Mouse (Mus musculus): ENCODE data around the gene Lypd1. TPM values are rescaled to one million over a fixed set of nuclear protein-coding genes. Genes with fewer than 3 reads are reported as not detected.
A peak's percentile ranks its signal among the peaks of the same experiment; 100 is the strongest.

Lypd1 gene
- polyA plus RNA-seq, 1 experiment, result 0.11 TPM

DNA sequence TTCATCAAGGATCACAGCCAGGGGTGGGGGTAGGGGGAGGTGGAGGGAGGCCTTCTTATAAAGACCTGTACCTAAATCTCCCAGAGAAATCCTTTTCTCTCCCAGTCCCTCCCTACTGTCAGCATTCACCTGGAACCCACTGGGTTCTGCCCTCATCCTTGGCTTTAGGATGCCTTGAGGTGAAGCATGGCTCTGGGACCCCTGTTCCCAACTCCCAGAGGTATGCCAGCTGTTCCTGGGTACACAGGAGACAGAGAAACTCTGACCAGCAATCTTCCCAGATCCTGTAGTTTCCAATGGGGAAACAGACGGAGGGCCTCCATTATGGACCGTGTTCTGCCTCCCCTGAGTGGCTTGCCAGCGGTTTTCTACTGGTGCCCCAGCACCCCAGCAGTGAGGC, 7.8 kb upstream of the Lypd1 start:
- no peak for TF ChIP-seq POLR2A (IDR thresholded peaks at IDR 0.05; ENCODE audit: control insufficient read depth, low read depth, low read length)
- TF ChIP-seq CTCF (IDR thresholded peaks at IDR 0.05; ENCODE audit: control insufficient read depth, insufficient read depth, insufficient replicate concordance, low read depth, low read length), result no peak
- H3K27me3 ChIP-seq (ENCODE audit: control insufficient read depth, insufficient read depth, low read length), result no peaks in the 10 kb centered on the region
- no peak overlapping the region for H3K4me3 ChIP-seq (ENCODE audit: control insufficient read depth, low read depth, low read length)
- H3K27ac ChIP-seq (ENCODE audit: control insufficient read depth, insufficient read depth, low read depth, low read length), result no peak overlapping the region
- H3K36me3 ChIP-seq (ENCODE audit: control insufficient read depth, insufficient read depth, low read length), result no peaks in the 10 kb centered on the region
- H3K4me1 ChIP-seq (ENCODE audit: control insufficient read depth, insufficient read depth, low read length), result no peaks in the 10 kb centered on the region

DNA sequence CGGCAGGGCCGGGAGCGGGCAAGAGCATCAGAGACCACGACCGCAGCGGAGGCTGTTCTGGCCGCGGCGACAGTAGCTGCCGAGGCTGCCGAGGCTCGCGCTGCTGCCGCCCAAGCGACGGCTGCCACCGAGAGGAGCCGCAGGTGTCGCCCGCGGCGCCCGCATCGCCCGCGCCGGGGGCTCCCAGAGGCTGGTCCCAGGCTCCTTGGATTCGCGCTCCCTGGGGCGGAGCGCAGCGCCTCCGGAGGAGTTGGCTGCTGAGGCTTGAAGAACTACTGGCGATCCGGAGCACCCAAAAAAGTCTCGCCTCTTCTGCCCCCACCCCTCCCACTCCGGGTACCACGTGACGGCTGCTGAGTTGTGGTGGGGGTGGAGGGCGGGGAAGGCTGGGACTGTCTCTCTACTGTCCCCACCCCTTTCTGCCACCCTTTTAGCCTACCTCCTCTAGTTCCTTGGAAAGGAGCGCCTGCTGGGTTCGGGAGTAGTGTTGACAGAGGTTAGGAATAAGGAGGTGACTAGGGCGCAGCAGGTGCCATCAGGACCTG, 928 bp downstream of the Lypd1 start:
- Histone ChIP-seq H3K27me3 (ENCODE audit: control insufficient read depth, insufficient read depth, low read length) (no peaks in the 10 kb centered on the region), H3K27ac (ENCODE audit: control insufficient read depth, insufficient read depth, low read depth, low read length) (no peak overlapping the region), H3K36me3 (ENCODE audit: control insufficient read depth, insufficient read depth, low read length) (no peaks in the 10 kb centered on the region), H3K4me1 (ENCODE audit: control insufficient read depth, insufficient read depth, low read length) (peaks cover 13% of the 10 kb centered on the region), H3K4me3 (ENCODE audit: control insufficient read depth, low read depth, low read length) (peak overlapping the region; percentile 36; the same call in 1 of the 2 replicates)
- no peak for TF ChIP-seq POLR2A (IDR thresholded peaks at IDR 0.05; ENCODE audit: control insufficient read depth, low read depth, low read length)
- no peak for TF ChIP-seq CTCF (IDR thresholded peaks at IDR 0.05; ENCODE audit: control insufficient read depth, insufficient read depth, insufficient replicate concordance, low read depth, low read length)

DNA sequence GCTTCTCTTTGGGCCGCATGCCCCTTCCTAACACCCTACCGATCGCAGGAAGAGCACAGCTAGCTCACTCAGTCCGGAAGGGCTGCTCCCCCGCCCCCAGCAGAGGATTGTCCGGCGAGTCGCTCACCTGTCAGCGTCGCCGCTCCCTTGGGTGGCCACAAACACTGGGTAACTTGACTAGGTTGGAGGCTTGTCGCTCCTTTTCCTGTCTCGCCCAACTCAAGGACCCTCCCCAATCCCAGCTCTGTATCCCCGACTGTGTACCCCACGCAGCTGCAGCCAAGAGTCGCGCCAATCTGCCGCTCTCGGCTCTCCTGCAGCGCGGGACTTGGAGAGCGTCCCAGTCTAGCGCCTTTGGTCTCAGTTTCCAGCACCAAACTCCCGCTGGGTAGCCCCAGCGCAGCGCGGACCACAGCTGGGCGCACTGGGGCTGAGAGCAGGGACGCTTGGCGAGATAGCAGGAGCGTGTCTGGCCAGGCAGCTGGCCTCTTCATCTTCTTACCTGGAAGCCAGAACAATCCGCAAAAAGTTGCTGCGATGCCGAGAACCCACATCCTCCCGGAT, 1.5 kb downstream of the Lypd1 start:
- TF ChIP-seq CTCF (IDR thresholded peaks at IDR 0.05; ENCODE audit: control insufficient read depth, insufficient read depth, insufficient replicate concordance, low read depth, low read length) (no peak), POLR2A (IDR thresholded peaks at IDR 0.05; ENCODE audit: control insufficient read depth, low read depth, low read length) (no peak)
- no peaks in the 10 kb centered on the region for H3K27me3 ChIP-seq (ENCODE audit: control insufficient read depth, insufficient read depth, low read length)

GRCm38 (mm10) chr1:125910871-125911265, 2.0 kb downstream of the Lypd1 start:
- Histone ChIP-seq H3K4me3 (ENCODE audit: control insufficient read depth, low read depth, low read length) (no peak overlapping the region), H3K27me3 (ENCODE audit: control insufficient read depth, insufficient read depth, low read length) (no peaks in the 10 kb centered on the region)

More for the DNA sequence above, 1.5 kb downstream of the Lypd1 start:
- Histone ChIP-seq H3K4me3 (ENCODE audit: control insufficient read depth, low read depth, low read length) (peak overlapping the region; percentile 36), H3K4me1 (ENCODE audit: control insufficient read depth, insufficient read depth, low read length) (peaks cover 13% of the 10 kb centered on the region), H3K36me3 (ENCODE audit: control insufficient read depth, insufficient read depth, low read length) (no peaks in the 10 kb centered on the region), H3K27ac (ENCODE audit: control insufficient read depth, insufficient read depth, low read depth, low read length) (no peak overlapping the region)

GRCm38 (mm10) chr1:125910211-125910870, 2.6 kb downstream of the Lypd1 start:
- no peak overlapping the region for H3K27ac ChIP-seq (ENCODE audit: control insufficient read depth, insufficient read depth, low read depth, low read length)
- H3K36me3 ChIP-seq (ENCODE audit: control insufficient read depth, insufficient read depth, low read length), result no peaks in the 10 kb centered on the region
- no peaks in the 10 kb centered on the region for H3K27me3 ChIP-seq (ENCODE audit: control insufficient read depth, insufficient read depth, low read length)
- H3K4me1 ChIP-seq (ENCODE audit: control insufficient read depth, insufficient read depth, low read length), result peaks cover 13% of the 10 kb centered on the region
- no peak overlapping the region for H3K4me3 ChIP-seq (ENCODE audit: control insufficient read depth, low read depth, low read length)
- TF ChIP-seq POLR2A (IDR thresholded peaks at IDR 0.05; ENCODE audit: control insufficient read depth, low read depth, low read length), result no peak
- TF ChIP-seq CTCF (IDR thresholded peaks at IDR 0.05; ENCODE audit: control insufficient read depth, insufficient read depth, insufficient replicate concordance, low read depth, low read length), result peak; percentile 13; the same call in 1 of the 2 replicates

More at GRCm38 (mm10) chr1:125910871-125911265, 2.0 kb downstream of the Lypd1 start:
- H3K36me3 ChIP-seq (ENCODE audit: control insufficient read depth, insufficient read depth, low read length), result no peaks in the 10 kb centered on the region
- no peak for TF ChIP-seq POLR2A (IDR thresholded peaks at IDR 0.05; ENCODE audit: control insufficient read depth, low read depth, low read length)
- no peak for TF ChIP-seq CTCF (IDR thresholded peaks at IDR 0.05; ENCODE audit: control insufficient read depth, insufficient read depth, insufficient replicate concordance, low read depth, low read length)
- H3K4me1 ChIP-seq (ENCODE audit: control insufficient read depth, insufficient read depth, low read length), result peaks cover 13% of the 10 kb centered on the region
- H3K27ac ChIP-seq (ENCODE audit: control insufficient read depth, insufficient read depth, low read depth, low read length), result no peak overlapping the region

- Histone ChIP-seq H3K4me3 (ENCODE audit: control insufficient read depth, low read depth, low read length) (no peak overlapping the region), H3K4me1 (ENCODE audit: control insufficient read depth, insufficient read depth, low read length) (no peaks in the 10 kb centered on the region), H3K27me3 (ENCODE audit: control insufficient read depth, insufficient read depth, low read length) (no peaks in the 10 kb centered on the region), H3K36me3 (ENCODE audit: control insufficient read depth, insufficient read depth, low read length) (no peaks in the 10 kb centered on the region), H3K27ac (ENCODE audit: control insufficient read depth, insufficient read depth, low read depth, low read length) (no peak overlapping the region)
- TF ChIP-seq POLR2A (IDR thresholded peaks at IDR 0.05; ENCODE audit: control insufficient read depth, low read depth, low read length), result no peak
- no peak for TF ChIP-seq CTCF (IDR thresholded peaks at IDR 0.05; ENCODE audit: control insufficient read depth, insufficient read depth, insufficient replicate concordance, low read depth, low read length)
Observed at GRCm38 (mm10) chr1:125893158-125893557, 19.7 kb downstream of the Lypd1 start.

DNA sequence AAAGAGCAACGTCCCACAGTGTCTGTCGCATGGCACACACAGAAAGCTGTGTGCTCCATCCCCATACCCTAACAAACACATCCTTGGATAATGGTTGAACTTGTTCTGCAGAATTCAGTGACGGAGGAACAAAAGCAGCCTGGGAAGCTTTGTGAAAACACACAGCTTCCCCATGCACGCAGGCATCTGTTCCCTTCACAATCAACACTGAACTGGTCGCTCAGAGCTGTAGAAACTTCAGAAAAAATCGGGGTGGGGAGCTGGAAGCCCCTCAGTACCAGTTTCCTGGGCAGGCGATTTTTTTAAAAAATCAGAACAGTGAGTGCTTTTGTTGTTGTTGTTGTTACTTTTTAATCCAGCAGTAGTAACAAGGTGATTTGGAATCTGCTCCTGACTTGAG, 42.8 kb downstream of the Lypd1 start:
- Histone ChIP-seq H3K4me1 (ENCODE audit: control insufficient read depth, insufficient read depth, low read length) (no peaks in the 10 kb centered on the region), H3K27me3 (ENCODE audit: control insufficient read depth, insufficient read depth, low read length) (no peaks in the 10 kb centered on the region), H3K36me3 (ENCODE audit: control insufficient read depth, insufficient read depth, low read length) (no peaks in the 10 kb centered on the region), H3K27ac (ENCODE audit: control insufficient read depth, insufficient read depth, low read depth, low read length) (no peak overlapping the region), H3K4me3 (ENCODE audit: control insufficient read depth, low read depth, low read length) (no peak overlapping the region)
- TF ChIP-seq CTCF (IDR thresholded peaks at IDR 0.05; ENCODE audit: control insufficient read depth, insufficient read depth, insufficient replicate concordance, low read depth, low read length), result no peak
- TF ChIP-seq POLR2A (IDR thresholded peaks at IDR 0.05; ENCODE audit: control insufficient read depth, low read depth, low read length), result no peak

Measured in testis, adult 2 months (tissue).